ENCODE assay signal across 8 mouse cellular contexts in genomic region chr9:69397760-69398452, GRCm38 (mm10). TPM values are rescaled to one million over a fixed set of nuclear protein-coding genes. Genes with fewer than 3 reads are reported as not detected.
DNase-seq lines count a peak whose midpoint lies in the region; ATAC-seq and TF ChIP-seq lines count a peak whose summit lies in the region.

Gene Ice2, plus strand, starts transcription at chr9:69397906.

- peak within 1 kb of the TSS; percentile 76 for H3K4me2 ChIP-seq in embryonic facial prominence, embryonic 12.5 days (replicated peaks)
- peak within 1 kb of the TSS; percentile 83 for H3K4me2 ChIP-seq in limb, embryonic 13.5 days (replicated peaks)
- H3K4me2 ChIP-seq in midbrain, embryonic 16.5 days (ENCODE audit: low read length) = peak within 1 kb of the TSS; percentile 75

- TF ChIP-seq EP300 in heart, adult 2 months (IDR thresholded peaks at IDR 0.05; ENCODE audit: insufficient read depth, low read depth, low read length) = no peak

- peak; percentile 90 for DNase-seq in 3134 (ENCODE audit: extremely low read depth, insufficient read length, low spot score)
- DNase-seq in adrenal gland, postnatal 25 days = peak; percentile 78
- DNase-seq in heart, adult 2 months = peak; percentile 84 to 85
- DNase-seq in kidney, adult 8-10 months = peak; percentile 52 to 67
- DNase-seq in spleen, postnatal 10 days (ENCODE audit: low spot score in 2 of 2) = peak; percentile 62 to 78

- peaks cover 5% of the 10 kb centered on the region; the same call in 1 of the 2 replicates for H3K4me1 ChIP-seq in embryonic facial prominence, embryonic 12.5 days
- no peaks in the 10 kb centered on the region; the same call in 1 of the 2 replicates for H3K4me1 ChIP-seq in heart, adult 2 months (ENCODE audit: control insufficient read depth, insufficient read depth, low read length)
- peaks cover 10% of the 10 kb centered on the region for H3K4me1 ChIP-seq in limb, embryonic 13.5 days
- peaks cover 7% of the 10 kb centered on the region for H3K4me1 ChIP-seq in midbrain, embryonic 16.5 days (ENCODE audit: control insufficient read depth, insufficient read depth, low read length)

- no peak for TF ChIP-seq CTCF in heart, adult 2 months (IDR thresholded peaks at IDR 0.05)

- H3K4me3 ChIP-seq in embryonic facial prominence, embryonic 12.5 days = peak within 1 kb of the TSS; percentile 70
- H3K4me3 ChIP-seq in heart, adult 2 months = peak within 1 kb of the TSS; percentile 78
- H3K4me3 ChIP-seq in limb, embryonic 13.5 days = peak within 1 kb of the TSS; percentile 71
- peak within 1 kb of the TSS; percentile 66 for H3K4me3 ChIP-seq in midbrain, embryonic 16.5 days (ENCODE audit: low read depth, low read length)

- peak; percentile 77 for ATAC-seq in embryonic facial prominence, embryonic 12.5 days (ENCODE audit: insufficient number of reproducible peaks, insufficient read depth, low FRiP score, low TSS enrichment)
- ATAC-seq in limb, embryonic 13.5 days (ENCODE audit: low FRiP score, low read depth) = peak; percentile 88
- peak; percentile 91 for ATAC-seq in midbrain, embryonic 16.5 days

- no peaks in the 10 kb centered on the region for H3K27me3 ChIP-seq in embryonic facial prominence, embryonic 12.5 days
- no peaks in the 10 kb centered on the region for H3K27me3 ChIP-seq in heart, adult 2 months (ENCODE audit: control insufficient read depth, insufficient read depth, low read length)
- no peaks in the 10 kb centered on the region for H3K27me3 ChIP-seq in limb, embryonic 13.5 days
- no peaks in the 10 kb centered on the region for H3K27me3 ChIP-seq in midbrain, embryonic 16.5 days (ENCODE audit: control insufficient read depth, insufficient read depth, low read depth, low read length)

- H3K36me3 ChIP-seq in embryonic facial prominence, embryonic 12.5 days = no peaks in the 10 kb centered on the region
- H3K36me3 ChIP-seq in heart, adult 2 months (ENCODE audit: control insufficient read depth, insufficient read depth, low read length) = no peaks in the 10 kb centered on the region
- H3K36me3 ChIP-seq in limb, embryonic 13.5 days = 0 out of 2 replicates have a peak, but pooled peaks cover 3% of the 10 kb centered on the region
- H3K36me3 ChIP-seq in midbrain, embryonic 16.5 days (ENCODE audit: control insufficient read depth, insufficient read depth, low read length) = no peaks in the 10 kb centered on the region

- peak; percentile 41; the same call in 1 of the 2 replicates for TF ChIP-seq POLR2A in heart, adult 2 months (IDR thresholded peaks at IDR 0.05; ENCODE audit: insufficient read depth, low read depth, low read length)

- H3K27ac ChIP-seq in embryonic facial prominence, embryonic 12.5 days = peak within 1 kb of the TSS; percentile 94
- H3K27ac ChIP-seq in heart, adult 2 months = peak within 1 kb of the TSS; percentile 94
- peak within 1 kb of the TSS; percentile 91 for H3K27ac ChIP-seq in limb, embryonic 13.5 days
- peak within 1 kb of the TSS; percentile 90 for H3K27ac ChIP-seq in midbrain, embryonic 16.5 days (ENCODE audit: low read length)

- peak within 1 kb of the TSS; percentile 86 for H3K9ac ChIP-seq in embryonic facial prominence, embryonic 12.5 days
- H3K9ac ChIP-seq in heart, adult 2 months (ENCODE audit: low read depth, low read length) = peak within 1 kb of the TSS; percentile 94
- peak within 1 kb of the TSS; percentile 82 for H3K9ac ChIP-seq in limb, embryonic 13.5 days
- peak within 1 kb of the TSS; percentile 88 for H3K9ac ChIP-seq in midbrain, embryonic 16.5 days (ENCODE audit: low read depth, low read length)

- intact Hi-C loops in heart, adult 2 months (cut with DNase I) = no loop called here

- no peaks in the 10 kb centered on the region for H3K79me2 ChIP-seq in heart, adult 2 months (replicated peaks; ENCODE audit: control insufficient read depth, insufficient read depth, low read length)

- WGBS in embryonic facial prominence, embryonic 12.5 days = under 1% methylated on average over 53 of the region's 53 CpGs
- WGBS in heart, adult 2 months = under 1% methylated on average over 53 of the region's 53 CpGs
- under 1% methylated on average over 43 of the region's 53 CpGs for WGBS in limb, embryonic 13.5 days
- under 1% methylated on average over 53 of the region's 53 CpGs for WGBS in midbrain, embryonic 16.5 days

- no peaks in the 10 kb centered on the region for H3K9me3 ChIP-seq in embryonic facial prominence, embryonic 12.5 days
- H3K9me3 ChIP-seq in limb, embryonic 13.5 days = no peaks in the 10 kb centered on the region
- H3K9me3 ChIP-seq in midbrain, embryonic 16.5 days (replicated peaks; ENCODE audit: control insufficient read depth, low read length, poor library complexity, severe bottlenecking) = no peaks in the 10 kb centered on the region

RNA-seq across cellular contexts. Expression of gene Ice2, which starts in this region (rescaled TPM):
- 16.9 and 19.8 TPM in 2 replicates for total RNA-seq in adrenal gland, postnatal 25 days (2021)
- polyA plus RNA-seq in embryonic facial prominence, embryonic 12.5 days (2016; fragmentation: Nextera tagmentation; extraction: Ambion mirVana) = 24.2 and 27.2 TPM in 2 replicates
- total RNA-seq in heart, adult 2 months (2021) = 1 to 10 TPM; 4.9 to 9.1 TPM
- polyA plus RNA-seq in heart, adult 2 months (2012; rRNA removed) = 1.9 and 3.9 TPM in 2 replicates
- polyA plus RNA-seq in limb, embryonic 13.5 days (2015; fragmentation: Nextera tagmentation; extraction: Ambion mirVana) = 20.0 and 22.2 TPM in 2 replicates
- 9.8 and 11.7 TPM in 2 replicates for polyA plus RNA-seq in midbrain, embryonic 16.5 days (2015; fragmentation: Nextera tagmentation; extraction: Ambion mirVana)

Comparison
In these comparisons a context has a peak if more than half of its experiments do, and no peak if none do; other contexts are left out.
1. Peak in every context shown above with its lines: DNase-seq, ATAC-seq, H3K4me3 ChIP-seq and H3K27ac ChIP-seq.